Mouse (Mus musculus) brain, adult 2 months (tissue): ENCODE measurements at regions not wholly inside any gene's neighbourhood (a gene's known extent, or its start where the extent isn't known, plus 50 kb on each side); places are given as distances from the start of the nearest gene placed in this dataset.

Experiments used
- DNase-seq: peaks from one replicate; pipeline ENCODE4 v3.0.0; 2011; ENCODE audit warnings: low read depth, low spot score

GRCm38 (mm10) chr7:70972023-70972400 lies 379.3 kb downstream of the Gm10295 start:
- no peak for DNase-seq

GRCm38 (mm10) chr7:70971323-70972022 lies 379.8 kb downstream of the Gm10295 start:
- no peak for DNase-seq

- peak; percentile 3 for DNase-seq
Observed at GRCm38 (mm10) chr7:70952318-70952959, 398.8 kb downstream of the Gm10295 start.

GRCm38 (mm10) chr7:70948281-70948680 lies 403.0 kb downstream of the Gm10295 start:
- DNase-seq = no peak

GRCm38 (mm10) chr7:70946260-70946659 lies 405.0 kb downstream of the Gm10295 start:
- peak; percentile 35 for DNase-seq

GRCm38 (mm10) chr7:70930911-70931310 lies 420.4 kb downstream of the Gm10295 start:
- no peak for DNase-seq

- peak; percentile 7 for DNase-seq
Observed at GRCm38 (mm10) chr7:70929935-70930334, 421.4 kb downstream of the Gm10295 start.

GRCm38 (mm10) chr7:70928001-70928400 lies 423.3 kb downstream of the Gm10295 start:
- no peak for DNase-seq

GRCm38 (mm10) chr7:70917016-70917415 lies 434.3 kb downstream of the Gm10295 start:
- no peak for DNase-seq

GRCm38 (mm10) chr7:70908921-70909320 lies 442.4 kb downstream of the Gm10295 start:
- no peak for DNase-seq

- DNase-seq = no peak
Observed at GRCm38 (mm10) chr7:70891700-70892099, 459.6 kb downstream of the Gm10295 start.

- DNase-seq = peak; percentile 12
Observed at GRCm38 (mm10) chr7:70880496-70880895, 470.8 kb downstream of the Gm10295 start.

GRCm38 (mm10) chr7:70874393-70874792 lies 476.9 kb downstream of the Gm10295 start:
- DNase-seq = peak; percentile 82

GRCm38 (mm10) chr7:70870841-70871534 lies 480.3 kb downstream of the Gm10295 start:
- DNase-seq = no peak

GRCm38 (mm10) chr7:70869125-70869524 lies 482.2 kb downstream of the Gm10295 start:
- no peak for DNase-seq

GRCm38 (mm10) chr7:70859957-70860356 lies 491.3 kb downstream of the Gm10295 start:
- no peak for DNase-seq

GRCm38 (mm10) chr7:70850726-70851125 lies 484.2 kb upstream of the Nr2f2 start:
- no peak for DNase-seq

- DNase-seq = no peak
Observed at GRCm38 (mm10) chr7:70848016-70848776, 481.7 kb upstream of the Nr2f2 start.

- no peak for DNase-seq
Observed at GRCm38 (mm10) chr7:70847450-70847993, 481.0 kb upstream of the Nr2f2 start.

- DNase-seq = no peak
Observed at GRCm38 (mm10) chr7:70846076-70846475, 479.5 kb upstream of the Nr2f2 start.

GRCm38 (mm10) chr7:70840142-70840541 lies 473.6 kb upstream of the Nr2f2 start:
- no peak for DNase-seq

- no peak for DNase-seq
Observed at GRCm38 (mm10) chr7:70839190-70839589, 472.7 kb upstream of the Nr2f2 start.
